Mouse (Mus musculus) megakaryocyte progenitor cell, adult 5-6 weeks (primary cell): ENCODE data around the gene Actr5. TPM values are rescaled to one million over a fixed set of nuclear protein-coding genes. Genes with fewer than 3 reads are reported as not detected.

ENCODE experiments used
- ATAC-seq: replicated peaks from 2 replicates; pipeline ENCODE4 v1.8.0; 2016; ENCODE audit warnings: mild to moderate bottlenecking, moderate TSS enrichment, inconsistent platforms; ENCODE audit not compliant: poor library complexity
- total RNA-seq, 2 experiments: library from RNA; stranded (forward) in 1 of 2; stranded (reverse) in 1 of 2; fragments of 157-497, 149-512 nt in 1 of 2; fragments of 200-1000 nt in 1 of 2; gene quantifications; 2 replicates each; pipeline versions ENCODE4 v1.2.3 to v1.2.4; 2015 to 2017

The Actr5 gene
- total RNA-seq, 2 experiments from 2014 or later: 14.5 to 14.7 TPM

DNA sequence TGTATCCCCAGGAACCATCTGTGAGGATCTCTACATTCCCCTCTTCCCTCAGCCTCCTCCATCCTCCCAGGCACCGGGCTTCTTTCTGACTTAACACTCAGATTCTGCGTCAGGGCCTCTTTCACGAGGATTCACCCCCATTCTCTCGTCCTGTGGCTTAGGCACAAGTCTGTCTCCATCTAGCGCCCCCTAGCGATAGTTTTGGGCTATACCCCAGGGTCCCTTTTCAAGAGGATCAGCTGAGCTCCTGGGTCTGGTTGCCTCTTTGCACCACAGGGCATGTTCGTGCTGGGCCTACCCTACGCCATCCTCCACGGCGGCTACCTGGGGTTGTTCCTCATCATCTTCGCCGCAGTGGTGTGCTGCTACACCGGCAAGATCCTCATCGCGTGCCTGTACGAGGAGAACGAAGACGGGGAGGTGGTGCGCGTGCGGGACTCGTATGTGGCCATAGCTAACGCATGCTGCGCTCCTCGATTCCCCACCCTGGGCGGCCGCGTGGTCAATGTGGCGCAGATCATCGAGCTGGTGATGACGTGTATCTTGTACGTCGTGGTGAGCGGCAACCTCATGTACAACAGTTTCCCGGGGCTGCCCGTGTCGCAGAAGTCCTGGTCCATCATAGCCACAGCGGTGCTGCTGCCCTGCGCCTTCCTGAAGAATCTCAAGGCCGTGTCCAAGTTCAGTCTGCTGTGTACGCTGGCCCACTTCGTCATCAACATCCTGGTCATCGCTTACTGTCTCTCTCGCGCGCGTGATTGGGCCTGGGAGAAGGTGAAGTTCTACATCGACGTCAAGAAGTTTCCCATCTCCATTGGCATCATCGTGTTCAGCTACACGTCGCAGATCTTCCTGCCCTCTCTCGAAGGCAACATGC, 10.9 kb upstream of the Actr5 start:
- ATAC-seq: peak; percentile 61

DNA sequence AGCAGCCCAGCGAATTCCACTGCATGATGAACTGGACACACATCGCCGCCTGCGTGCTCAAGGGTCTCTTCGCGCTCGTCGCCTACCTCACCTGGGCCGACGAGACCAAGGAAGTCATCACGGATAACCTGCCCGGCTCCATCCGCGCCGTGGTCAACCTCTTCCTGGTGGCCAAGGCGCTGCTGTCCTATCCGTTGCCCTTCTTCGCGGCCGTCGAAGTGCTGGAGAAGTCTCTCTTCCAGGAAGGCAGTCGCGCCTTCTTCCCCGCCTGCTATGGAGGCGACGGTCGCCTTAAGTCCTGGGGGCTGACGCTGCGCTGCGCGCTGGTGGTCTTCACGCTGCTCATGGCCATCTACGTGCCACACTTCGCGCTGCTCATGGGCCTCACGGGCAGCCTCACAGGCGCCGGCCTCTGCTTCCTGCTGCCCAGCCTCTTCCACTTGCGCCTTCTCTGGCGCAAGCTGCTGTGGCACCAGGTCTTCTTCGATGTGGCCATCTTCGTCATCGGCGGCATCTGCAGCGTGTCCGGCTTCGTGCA, 10.2 kb upstream of the Actr5 start:
- ATAC-seq: 0 out of 2 replicates have a peak, but pooled peaks have one; percentile 11

DNA sequence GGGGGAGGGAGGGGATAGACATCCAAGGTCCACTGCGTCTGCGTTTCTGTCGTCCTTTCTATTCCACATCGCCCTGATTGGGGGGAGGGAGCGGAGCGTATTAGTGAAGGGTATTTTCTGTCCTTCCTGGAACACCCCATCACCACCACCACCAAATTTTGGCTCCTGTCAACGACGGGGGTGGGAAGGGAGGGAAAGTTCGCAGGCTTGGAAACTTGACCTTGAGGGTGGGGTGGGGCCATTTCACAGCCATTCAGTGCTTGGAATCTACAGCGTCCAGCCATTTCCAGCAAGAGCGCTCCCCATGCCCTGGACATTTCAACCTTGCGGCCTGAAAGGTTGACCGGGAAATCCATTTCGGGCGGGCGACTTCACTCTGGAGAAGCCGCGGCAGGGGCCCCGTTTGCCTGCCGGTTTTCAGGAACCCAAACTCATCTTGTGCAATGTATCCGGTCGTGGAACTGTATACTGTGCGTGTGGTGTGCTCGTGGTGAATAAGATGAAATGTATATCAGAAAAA, 9.5 kb upstream of the Actr5 start:
- peak; percentile 12; the same call in 1 of the 2 replicates for ATAC-seq

DNA sequence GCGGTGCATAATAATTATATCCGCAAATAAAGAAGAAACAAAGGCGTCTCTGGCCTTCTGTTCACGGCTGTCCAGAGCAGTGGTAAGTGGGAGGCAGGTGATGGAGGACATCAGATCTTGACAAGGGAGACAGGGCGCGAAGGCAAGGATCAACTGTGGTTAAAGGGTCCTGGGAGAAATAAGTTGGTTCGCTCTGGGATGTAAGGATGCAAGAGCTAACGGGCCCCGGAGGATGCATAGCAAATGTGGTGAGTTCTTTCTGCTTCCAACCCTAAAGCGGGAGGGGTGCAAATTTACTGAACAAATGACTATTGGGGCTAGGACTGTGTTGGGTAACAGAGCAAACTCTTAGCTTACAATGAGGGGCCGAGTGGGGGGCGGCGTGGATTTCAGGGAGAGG, 9.0 kb upstream of the Actr5 start:
- no peak for ATAC-seq

DNA sequence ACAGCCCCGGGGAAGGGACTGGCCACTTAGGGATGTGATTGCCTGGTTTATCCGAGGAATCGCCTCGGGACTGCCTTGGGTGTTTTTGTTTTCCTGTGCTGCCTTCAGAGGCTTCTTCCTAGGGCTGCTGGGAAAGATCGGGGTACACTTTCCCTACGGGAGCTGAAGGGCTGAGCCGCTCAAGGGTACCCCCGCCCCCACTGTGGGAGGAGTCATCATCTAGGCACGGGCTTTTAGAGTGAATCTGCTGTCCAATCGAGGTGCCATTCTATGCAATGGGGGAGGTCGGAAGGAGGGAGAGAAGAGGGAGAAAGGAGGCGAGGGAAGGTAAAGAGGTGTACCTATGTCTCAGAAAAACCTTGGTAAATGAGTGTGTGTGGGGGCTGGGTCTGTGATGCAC, 8.4 kb upstream of the Actr5 start:
- no peak for ATAC-seq

DNA sequence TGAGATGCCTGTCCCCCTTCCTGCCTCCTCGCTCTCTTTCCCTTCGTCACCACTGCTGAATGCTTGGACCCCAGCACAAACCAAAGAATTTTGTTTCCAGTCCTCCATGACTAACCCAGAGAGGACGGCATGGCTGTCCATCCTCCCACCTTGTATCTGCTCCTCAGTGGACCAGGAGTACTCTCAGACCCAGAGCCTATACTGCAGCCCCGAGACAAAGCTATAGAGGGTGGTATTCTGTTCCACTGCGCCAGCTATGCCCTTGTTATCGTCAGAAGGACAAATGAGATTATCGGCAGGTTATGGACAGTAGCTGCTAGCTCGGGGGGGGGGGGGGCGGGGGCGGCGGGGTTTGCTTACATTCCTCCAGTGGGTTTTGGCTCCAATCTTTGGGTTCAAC, 7.9 kb upstream of the Actr5 start:
- ATAC-seq: no peak

DNA sequence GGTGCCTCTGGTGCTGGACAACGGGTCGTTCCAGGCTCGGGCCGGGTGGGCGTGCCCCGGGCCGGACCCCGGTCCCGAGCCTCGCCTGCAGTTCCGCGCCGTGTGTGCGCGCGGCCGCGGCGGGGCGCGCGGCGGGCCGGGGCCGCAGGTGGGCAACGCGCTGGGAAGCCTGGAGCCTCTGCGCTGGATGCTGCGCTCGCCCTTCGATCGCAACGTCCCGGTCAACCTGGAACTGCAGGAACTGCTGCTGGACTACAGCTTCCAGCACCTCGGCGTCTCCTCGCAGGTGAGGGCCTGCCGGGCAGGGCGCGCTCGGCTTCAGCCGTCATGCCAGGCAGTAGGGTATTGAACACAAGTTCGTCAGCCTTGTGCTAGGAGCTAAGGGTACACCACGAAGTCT, 543 bp downstream of the Actr5 start:
- ATAC-seq: peak; percentile 5; the same call in 1 of the 2 replicates

DNA sequence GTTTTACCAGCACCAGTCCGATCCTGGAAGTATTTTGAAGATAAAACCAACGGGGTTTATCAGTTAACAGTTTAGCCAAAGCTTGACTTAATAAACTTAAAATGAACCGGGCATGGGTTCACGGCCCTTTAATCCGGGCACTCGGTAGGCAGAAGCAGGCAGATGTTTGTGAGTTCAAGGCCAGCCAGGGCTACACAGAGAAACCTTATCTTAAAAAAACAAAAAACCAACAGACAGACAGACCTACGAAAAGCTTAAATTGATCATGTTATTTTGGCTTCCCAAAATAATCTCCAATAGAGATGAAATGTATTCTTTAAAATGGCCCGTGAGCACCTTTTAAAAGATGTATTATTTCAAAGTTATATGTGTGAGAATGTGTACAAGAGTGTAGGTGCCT, 1.0 kb downstream of the Actr5 start:
- no peak for ATAC-seq

DNA sequence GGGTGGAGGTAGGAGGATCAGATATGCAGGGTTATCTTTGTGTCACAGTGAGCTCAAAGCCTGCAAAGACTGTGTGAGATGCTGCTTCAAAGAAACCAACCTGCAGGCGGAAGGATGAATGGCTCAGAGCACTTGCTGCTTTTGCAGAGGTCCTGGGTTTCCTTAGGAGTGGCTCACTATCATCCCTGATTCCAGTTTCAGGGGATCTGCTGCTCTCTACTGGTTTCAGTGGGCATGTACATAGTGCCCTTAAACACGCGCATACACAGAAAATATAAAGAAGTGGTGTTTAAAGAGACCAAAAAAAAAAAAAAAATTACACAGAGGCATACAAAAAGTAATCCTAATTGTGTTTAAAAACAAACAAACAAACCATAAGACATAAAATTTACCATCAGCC, 4.2 kb downstream of the Actr5 start:
- no peak for ATAC-seq

DNA sequence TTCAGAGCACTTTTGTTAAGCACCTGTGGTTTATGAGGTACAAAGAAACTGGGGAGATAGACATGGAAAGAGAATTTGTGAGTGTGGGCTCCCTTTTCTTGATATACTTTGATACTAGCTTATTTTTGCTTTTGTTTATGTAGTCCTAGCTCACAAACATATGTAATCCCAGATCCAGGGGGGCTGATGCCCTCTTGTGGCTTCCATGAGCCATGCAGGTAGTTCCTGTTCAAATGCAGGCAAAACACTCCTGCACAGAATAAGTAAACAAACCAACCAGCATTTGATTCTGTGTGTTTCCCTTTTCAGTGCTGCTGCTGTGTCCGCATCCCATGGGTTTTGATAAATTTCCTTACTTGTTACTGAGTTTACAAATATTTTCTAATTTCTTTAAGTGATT, 4.7 kb downstream of the Actr5 start:
- ATAC-seq: 0 out of 2 replicates have a peak, but pooled peaks have one; percentile 17

DNA sequence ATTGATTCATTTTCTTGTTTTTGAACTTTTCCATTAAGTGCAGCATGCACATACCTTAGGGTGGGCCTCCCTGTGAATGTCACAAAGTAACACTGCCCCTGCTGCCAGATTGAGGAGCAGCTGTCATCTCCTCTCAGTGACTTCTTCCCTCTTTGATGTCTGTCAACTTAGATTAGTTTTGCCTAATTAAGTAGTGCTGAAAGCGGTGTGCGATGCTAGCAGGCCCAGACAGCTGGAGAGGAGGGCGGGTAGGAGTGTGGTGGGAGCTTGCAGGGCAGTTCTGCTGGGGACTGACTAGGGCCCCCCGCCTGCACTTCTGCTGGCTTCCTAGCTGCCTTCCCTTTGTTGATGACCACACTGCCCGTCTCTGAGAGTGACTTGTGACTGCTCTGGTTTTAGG, 7.2 kb downstream of the Actr5 start:
- ATAC-seq: no peak

DNA sequence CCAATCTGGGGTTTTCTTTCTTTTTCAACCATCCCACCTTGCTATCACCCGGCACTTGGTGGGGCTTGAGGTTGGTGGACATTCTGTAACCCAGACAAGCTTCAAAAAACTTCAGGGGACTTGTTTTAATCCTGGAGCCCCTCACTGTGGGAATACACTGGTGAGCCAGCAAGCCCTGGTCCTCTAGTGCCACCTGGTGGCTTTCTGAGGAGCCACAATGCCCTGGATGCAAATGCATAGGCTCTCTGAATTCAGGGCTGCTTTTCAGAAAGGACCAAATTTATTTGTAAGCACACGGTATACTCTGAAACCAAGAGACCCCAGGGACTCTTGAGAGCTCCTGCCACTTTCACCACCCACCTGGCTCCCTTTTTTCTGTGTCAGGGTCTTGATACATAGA, 17.2 kb downstream of the Actr5 start:
- peak; percentile 88; the same call in 1 of the 2 replicates for ATAC-seq

DNA sequence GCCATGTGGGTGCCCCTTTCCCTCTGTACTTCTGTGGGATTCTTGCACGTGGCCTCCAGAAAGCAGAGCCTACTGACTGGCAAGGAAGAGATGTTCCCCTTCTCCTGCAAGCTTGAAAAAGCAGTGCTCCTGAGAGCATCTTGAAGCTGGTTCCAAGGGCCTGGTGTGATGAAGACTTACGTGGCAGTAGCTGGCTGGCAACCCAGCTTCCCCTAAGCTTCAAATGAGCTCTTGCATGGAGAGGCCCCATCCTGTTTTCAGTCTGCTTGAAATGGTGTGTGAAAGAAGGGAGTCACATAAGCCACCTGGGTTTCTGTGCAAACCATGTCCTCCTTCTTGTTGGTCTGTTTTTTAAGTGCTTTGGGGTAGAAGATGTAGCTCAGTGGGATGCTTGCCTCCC, 17.9 kb downstream of the Actr5 start:
- ATAC-seq: no peak

DNA sequence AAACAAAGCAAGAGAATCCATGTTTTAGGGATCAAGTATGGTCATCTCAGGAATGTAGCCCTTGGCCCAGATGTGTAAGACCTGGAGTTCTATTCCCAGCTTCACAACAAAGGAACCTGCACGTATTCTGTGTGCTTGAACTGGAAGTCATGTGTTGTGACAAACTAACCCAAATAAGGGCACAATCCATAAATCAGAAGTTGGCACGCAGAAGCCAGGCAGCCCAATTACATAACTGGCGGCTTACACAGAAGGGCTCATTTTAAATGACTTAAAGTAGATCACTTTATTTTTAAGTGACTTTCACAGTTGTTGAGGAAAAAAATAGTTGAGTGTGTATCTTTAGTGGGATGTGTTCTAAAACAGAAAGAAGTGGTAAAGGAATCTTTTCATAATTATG, 19.1 kb downstream of the Actr5 start:
- ATAC-seq: no peak

DNA sequence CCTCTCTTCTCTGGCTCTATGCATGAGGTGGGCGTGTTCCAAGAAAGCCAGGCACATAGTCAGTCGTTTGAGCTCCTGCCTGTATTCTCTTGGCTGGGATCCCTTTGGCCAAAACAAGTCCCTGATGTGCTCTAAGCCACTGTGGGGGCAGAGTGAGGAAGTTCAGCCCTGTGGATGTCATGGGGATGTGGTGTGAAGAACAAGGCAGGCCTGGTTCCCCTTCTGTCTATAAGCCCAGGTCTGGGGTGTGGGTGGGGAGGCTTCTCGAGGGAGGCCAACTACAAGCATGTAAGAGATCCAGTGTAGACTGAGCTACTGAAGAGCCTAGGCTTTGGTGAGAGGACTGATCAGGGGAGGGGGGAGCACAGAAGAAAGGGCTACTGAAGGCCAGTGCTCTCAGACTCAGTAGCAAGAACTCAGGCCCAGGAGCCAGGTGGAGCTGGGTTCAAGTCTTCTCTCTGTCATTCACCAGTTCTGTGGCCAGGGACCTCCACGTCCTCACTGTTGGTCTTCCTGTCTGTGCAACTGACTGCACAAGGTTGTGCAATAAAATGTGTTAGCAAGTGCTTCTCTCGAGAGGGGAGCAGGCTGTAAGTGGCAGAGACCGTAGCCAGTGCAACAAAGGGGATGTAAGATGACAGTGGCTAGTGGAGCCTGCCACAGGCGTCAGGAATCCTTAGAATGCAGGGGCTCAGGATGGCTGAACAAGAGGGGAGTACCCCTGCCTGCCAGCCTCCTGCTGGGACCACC, 26.6 kb downstream of the Actr5 start:
- ATAC-seq: peak; percentile 82

DNA sequence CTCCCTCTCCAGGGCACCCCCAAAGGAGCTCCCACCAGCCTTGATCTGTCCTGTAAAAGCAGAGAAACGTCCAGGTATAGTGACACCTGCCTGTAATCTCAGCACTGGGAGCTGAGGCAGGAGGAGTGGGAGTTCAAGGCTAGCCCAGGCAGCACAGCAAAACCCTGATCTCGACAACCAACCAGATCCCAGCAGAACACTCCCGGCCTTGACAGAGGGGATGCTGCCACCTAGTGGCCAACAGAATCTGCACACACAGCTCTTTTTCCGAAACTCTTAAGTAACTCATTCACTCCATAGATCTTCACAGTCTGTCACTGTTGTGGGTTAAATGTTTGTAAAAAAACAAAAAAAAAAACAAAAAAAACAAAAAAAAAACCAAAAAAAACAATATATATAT, 28.3 kb downstream of the Actr5 start:
- peak; percentile 79 for ATAC-seq

DNA sequence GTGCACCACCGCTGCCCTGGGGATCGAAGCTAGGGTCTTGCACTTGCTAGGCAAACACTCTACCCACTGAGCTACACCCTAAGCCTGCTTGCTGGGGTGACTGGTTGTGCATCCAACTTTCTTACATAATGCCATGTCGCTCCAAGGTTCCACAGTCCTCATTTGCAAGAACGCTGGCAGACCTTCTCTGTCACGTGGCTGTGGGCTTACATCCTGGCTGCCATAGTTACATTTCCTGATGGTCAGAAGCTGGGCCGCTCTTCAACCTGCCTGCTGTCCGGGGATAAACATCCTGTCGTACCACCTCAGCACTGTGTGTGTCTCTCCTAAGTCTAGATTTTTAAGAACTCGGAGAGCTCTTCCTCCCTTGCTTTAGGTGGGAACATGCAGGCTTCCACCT, 30.0 kb downstream of the Actr5 start:
- ATAC-seq: no peak

DNA sequence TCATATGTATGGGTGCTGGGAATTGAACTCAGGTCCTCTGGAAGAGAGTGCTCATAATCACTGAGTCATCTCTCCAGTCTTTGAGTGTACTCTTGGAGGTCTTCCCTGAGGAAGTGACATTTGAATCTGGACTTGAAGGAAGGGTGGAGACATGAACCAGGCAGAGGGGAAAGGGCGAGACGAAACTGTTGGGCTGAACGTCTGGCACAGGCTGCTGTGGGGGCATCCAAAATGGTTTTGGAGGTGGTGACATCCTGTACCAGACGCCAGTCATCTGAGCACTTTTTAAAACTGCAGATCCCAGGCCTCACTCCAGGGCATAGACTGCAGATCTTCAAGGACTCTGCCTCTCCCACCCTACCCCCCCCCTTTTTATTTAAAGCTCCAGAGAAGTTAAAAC, 31.1 kb downstream of the Actr5 start:
- ATAC-seq: no peak

DNA sequence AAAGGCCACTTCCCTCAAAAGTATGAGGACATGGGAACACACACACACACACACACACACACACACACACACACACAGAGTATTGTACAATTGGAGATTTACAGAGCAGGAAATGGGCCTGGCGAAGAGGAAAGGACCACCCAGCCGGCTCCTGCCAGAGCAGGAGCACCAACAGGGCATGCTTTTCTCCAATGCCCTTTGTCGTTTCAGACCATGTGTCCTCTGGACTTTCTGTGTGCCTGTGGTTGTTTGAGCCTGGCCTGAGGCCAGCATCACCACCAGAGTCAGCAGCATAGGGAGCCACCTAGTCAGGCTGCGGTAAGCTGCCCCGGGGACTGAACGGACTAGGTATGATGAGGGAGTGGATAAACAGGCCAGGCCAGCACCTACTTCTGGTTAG, 34.1 kb downstream of the Actr5 start:
- ATAC-seq: peak; percentile 78

DNA sequence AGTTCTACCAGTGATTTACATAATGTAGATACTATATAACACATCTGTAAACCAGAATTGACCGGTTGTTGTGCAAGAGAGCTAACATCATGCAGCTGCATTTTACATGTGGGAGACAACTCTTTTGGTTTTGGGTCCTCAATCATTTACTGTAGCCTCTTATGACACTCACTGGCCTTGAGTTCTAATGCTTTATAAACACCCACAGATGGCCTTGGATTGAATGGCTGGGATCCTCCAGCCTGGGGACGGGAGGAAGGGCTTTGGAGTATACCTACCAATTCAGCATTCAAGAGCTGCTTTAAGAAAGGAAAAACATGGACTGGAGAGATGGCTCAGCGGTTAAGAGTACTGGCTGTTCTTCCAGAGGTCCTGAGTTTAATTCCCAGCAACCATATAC, 34.7 kb downstream of the Actr5 start:
- peak; percentile 7; the same call in 1 of the 2 replicates for ATAC-seq

DNA sequence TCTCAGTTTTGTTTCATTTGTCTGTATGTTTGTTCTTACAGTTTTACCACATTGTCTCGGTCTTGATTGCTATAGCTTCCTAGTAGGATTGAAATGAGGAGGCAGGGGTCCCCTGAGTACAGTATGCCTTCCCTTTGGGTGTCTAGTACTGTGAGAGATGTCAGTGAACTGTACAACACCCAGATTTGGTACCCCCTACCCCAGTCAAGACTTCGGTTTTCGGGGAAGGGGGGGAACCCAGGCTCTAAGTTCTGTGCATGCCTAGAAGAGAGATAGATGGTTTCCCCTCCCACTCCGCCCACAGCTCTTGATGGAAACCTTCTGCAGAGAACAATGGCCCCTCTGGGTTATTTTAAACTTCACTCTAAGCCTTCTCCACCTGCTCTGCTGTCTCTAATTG, 40.4 kb downstream of the Actr5 start, which contains the start of gene Ppp1r16b:
Ppp1r16b (plus strand) TSS at position 301 of the 400 bp plus-strand sequence.
- ATAC-seq: no peak
